8 mouse cellular contexts compared by ENCODE assay signal in genomic region chrX:95443390-95443789, GRCm38 (mm10). TPM values are rescaled to one million over a fixed set of nuclear protein-coding genes. Genes with fewer than 3 reads are reported as not detected.
A peak's percentile ranks its signal among the peaks of the same experiment; 100 is the strongest.
DNase-seq lines count a peak whose midpoint lies in the region; ATAC-seq and TF ChIP-seq lines count a peak whose summit lies in the region.

No protein-coding gene starts in this region.

- no peak for TF ChIP-seq CTCF in lung, postnatal 0 days (IDR thresholded peaks at IDR 0.05)

- peak overlapping the region; percentile 53 for H3K4me3 ChIP-seq in lung, postnatal 0 days (ENCODE audit: low read depth, low read length)
- H3K4me3 ChIP-seq in embryonic facial prominence, embryonic 10.5 days, result peak overlapping the region; percentile 65
- H3K4me3 ChIP-seq in midbrain, embryonic 12.5 days, result peak overlapping the region; percentile 61

- DNase-seq in lung, postnatal 0 days (ENCODE audit: low spot score), result no peak
- DNase-seq in lung, postnatal 25 days (ENCODE audit: low spot score), result no peak
- DNase-seq in embryonic facial prominence, embryonic 10.5 days (ENCODE audit: low spot score), result peak; percentile 16
- DNase-seq in heart, postnatal 4 days, result peak; percentile 22
- DNase-seq in left cerebral cortex, postnatal 36 days (ENCODE audit: low spot score in 2 of 2), result no peak
- no peak for DNase-seq in thymus, postnatal 25 days
- no peak for DNase-seq in adrenal gland, postnatal 14 days

- H3K36me3 ChIP-seq in lung, postnatal 0 days (ENCODE audit: insufficient read depth, low read length), result no peaks in the 10 kb centered on the region
- H3K36me3 ChIP-seq in embryonic facial prominence, embryonic 10.5 days (replicated peaks), result no peaks in the 10 kb centered on the region
- no peaks in the 10 kb centered on the region for H3K36me3 ChIP-seq in midbrain, embryonic 12.5 days

- WGBS in lung, postnatal 0 days, result 23% methylated on average over 12 of the region's 12 CpGs
- WGBS in embryonic facial prominence, embryonic 10.5 days, result 25% methylated on average over 12 of the region's 12 CpGs
- 29% methylated on average over 12 of the region's 12 CpGs for WGBS in midbrain, embryonic 12.5 days

- intact Hi-C loops in left cerebral cortex, postnatal 36 days (cut with DNase I), result no loop called here

- H3K9ac ChIP-seq in lung, postnatal 0 days (replicated peaks; ENCODE audit: low read depth), result no peak overlapping the region
- peak overlapping the region; percentile 68 for H3K9ac ChIP-seq in midbrain, embryonic 12.5 days (replicated peaks)

- H3K9me3 ChIP-seq in lung, postnatal 0 days (ENCODE audit: low read length), result no peaks in the 10 kb centered on the region
- H3K9me3 ChIP-seq in embryonic facial prominence, embryonic 10.5 days, result no peaks in the 10 kb centered on the region
- no peaks in the 10 kb centered on the region for H3K9me3 ChIP-seq in midbrain, embryonic 12.5 days

- no peaks in the 10 kb centered on the region for H3K27me3 ChIP-seq in lung, postnatal 0 days (replicated peaks; ENCODE audit: insufficient read depth, low read length)
- H3K27me3 ChIP-seq in embryonic facial prominence, embryonic 10.5 days (replicated peaks; ENCODE audit: low read depth, poor library complexity, severe bottlenecking), result peaks cover 19% of the 10 kb centered on the region
- H3K27me3 ChIP-seq in midbrain, embryonic 12.5 days, result no peaks in the 10 kb centered on the region

- H3K4me1 ChIP-seq in lung, postnatal 0 days (ENCODE audit: insufficient read depth, low read depth, low read length), result no peaks in the 10 kb centered on the region
- peaks cover 12% of the 10 kb centered on the region; the same call in 1 of the 2 replicates for H3K4me1 ChIP-seq in embryonic facial prominence, embryonic 10.5 days
- H3K4me1 ChIP-seq in midbrain, embryonic 12.5 days, result peaks cover 17% of the 10 kb centered on the region

- no peak for ATAC-seq in lung, postnatal 0 days
- ATAC-seq in midbrain, embryonic 12.5 days (ENCODE audit: low FRiP score, low read depth), result no peak

- no peak for TF ChIP-seq EP300 in lung, postnatal 0 days (IDR thresholded peaks at IDR 0.05)

- peak overlapping the region; percentile 86; the same call in 1 of the 2 replicates for H3K27ac ChIP-seq in lung, postnatal 0 days (ENCODE audit: low read length)
- H3K27ac ChIP-seq in embryonic facial prominence, embryonic 10.5 days (replicated peaks), result peak overlapping the region; percentile 88
- peak overlapping the region; percentile 79 for H3K27ac ChIP-seq in midbrain, embryonic 12.5 days (replicated peaks)

- peak overlapping the region; percentile 61 for H3K4me2 ChIP-seq in lung, postnatal 0 days (replicated peaks; ENCODE audit: low read depth, low read length)
- H3K4me2 ChIP-seq in midbrain, embryonic 12.5 days (replicated peaks), result peak overlapping the region; percentile 58

RNA-seq across cellular contexts. Expression of gene Amer1, which starts 1.3 kb away (rescaled TPM):
- polyA plus RNA-seq in lung, postnatal 0 days (2015; fragmentation: Nextera tagmentation; extraction: Ambion mirVana), result 7.9 and 8.5 TPM in 2 replicates
- 10.3 and 11.9 TPM in 2 replicates for polyA plus RNA-seq in embryonic facial prominence, embryonic 10.5 days (2016; fragmentation: Nextera tagmentation; extraction: Ambion mirVana)
- total RNA-seq in heart, postnatal 4 days (2021), result 10 to 100 TPM in 1 of 2 experiments, 1 to 10 TPM in 1; 9.7 to 10.2 TPM
- 11.5 and 11.6 TPM in 2 replicates for polyA plus RNA-seq in midbrain, embryonic 12.5 days (2016; fragmentation: Nextera tagmentation; extraction: Ambion mirVana)
- total RNA-seq in left cerebral cortex, postnatal 36 days (2021), result 1 to 10 TPM; 5.6 to 6.0 TPM
- 10.2 and 11.8 TPM in 2 replicates for total RNA-seq in adrenal gland, postnatal 14 days (2021)

Comparison
In these comparisons a context has a peak if more than half of its experiments do, and no peak if none do; other contexts are left out.
1. DNase-seq: peak in embryonic facial prominence, embryonic 10.5 days (single experiment) and heart, postnatal 4 days (single experiment); none in lung, postnatal 0 days (single experiment), lung, postnatal 25 days (single experiment), left cerebral cortex, postnatal 36 days (0 of 2), thymus, postnatal 25 days (single experiment) and adrenal gland, postnatal 14 days (single experiment).
2. Peak in every context shown above with its lines, with median percentiles within 50 percentile points of each other: H3K27ac ChIP-seq and H3K4me3 ChIP-seq.